Mouse (Mus musculus): ENCODE results near the gene Gpr179.
"Not testable (repeated sequence)": the region's sequence is repeated elsewhere in the genome, so short reads cannot be mapped to it uniquely, and the experiment has no call there.

Gpr179 gene

DNA sequence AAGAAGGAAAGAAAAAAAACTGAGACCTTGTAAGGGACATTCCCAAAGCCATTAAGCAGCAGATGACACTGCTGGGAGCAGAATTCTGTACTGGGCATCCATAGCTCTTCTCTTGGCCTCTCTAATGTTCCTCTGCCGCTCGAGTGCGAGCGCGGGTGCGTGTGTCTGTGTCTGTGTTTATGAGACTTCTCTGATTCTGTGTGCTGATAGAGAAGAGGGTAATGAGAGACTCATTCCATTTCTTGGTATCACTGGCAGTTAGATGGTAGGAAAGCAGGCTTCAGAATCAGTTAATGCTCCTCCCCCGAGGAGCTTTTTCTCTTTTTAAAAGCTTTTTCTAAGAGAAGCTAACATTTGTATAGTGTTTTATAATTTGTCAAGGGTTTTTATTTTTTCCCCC, 3.4 kb upstream of the Gpr179 start:
- no peak for DNase-seq (ENCODE audit: low spot score in 2 of 2)

DNA sequence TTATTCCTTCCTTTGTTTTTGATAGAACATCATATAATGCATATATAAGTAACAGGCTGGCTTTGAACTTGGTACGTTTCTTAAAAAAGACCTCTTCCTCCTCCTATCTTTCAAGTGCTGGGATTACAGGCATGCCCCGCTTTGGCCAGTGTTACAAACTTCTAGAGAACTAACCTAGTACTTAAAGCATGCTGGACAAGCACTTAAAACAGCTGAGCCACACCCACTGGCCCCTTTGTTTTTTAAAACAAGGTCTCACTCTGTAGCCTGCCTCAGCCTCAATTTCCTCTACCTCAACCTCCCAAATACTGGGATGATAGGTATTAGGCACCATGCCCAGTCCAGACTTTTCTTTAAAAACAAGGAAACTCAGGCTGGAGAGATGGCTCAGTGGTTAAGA, 2.8 kb upstream of the Gpr179 start:
- DNase-seq (ENCODE audit: low spot score in 2 of 2), result no peak

DNA sequence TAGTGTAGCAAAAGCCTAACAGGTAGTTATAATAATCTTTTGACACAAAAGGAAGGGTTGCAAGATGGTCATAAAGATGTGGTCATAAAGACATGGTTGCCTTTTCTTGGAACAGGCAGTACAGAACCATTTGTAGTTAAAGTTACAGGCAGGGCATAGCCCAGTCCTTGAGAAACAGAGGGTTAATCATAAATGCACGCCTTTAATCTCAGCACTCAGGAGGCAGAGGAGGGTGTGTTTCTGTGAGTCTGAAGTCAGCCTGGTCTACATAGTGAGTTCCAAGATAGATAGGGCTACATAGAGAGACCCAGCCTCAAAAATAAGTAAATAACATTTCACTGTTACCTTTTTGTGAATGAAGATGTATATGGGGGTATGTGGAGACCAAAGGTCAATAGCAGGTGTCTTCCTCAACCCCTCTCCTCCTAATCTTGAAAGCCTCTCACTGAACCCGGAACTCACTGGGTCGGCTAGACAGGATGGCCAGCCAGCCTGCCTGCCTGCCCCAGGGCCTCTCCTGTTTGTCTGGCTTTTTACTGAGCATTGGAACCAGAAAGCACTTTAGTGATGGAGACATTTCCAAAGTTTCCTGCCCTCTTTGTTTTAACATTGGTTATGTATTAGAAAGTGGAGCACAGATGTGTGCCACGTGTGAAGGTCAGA, 1.2 kb upstream of the Gpr179 start:
- no peak for DNase-seq (ENCODE audit: low spot score in 2 of 2)

DNA sequence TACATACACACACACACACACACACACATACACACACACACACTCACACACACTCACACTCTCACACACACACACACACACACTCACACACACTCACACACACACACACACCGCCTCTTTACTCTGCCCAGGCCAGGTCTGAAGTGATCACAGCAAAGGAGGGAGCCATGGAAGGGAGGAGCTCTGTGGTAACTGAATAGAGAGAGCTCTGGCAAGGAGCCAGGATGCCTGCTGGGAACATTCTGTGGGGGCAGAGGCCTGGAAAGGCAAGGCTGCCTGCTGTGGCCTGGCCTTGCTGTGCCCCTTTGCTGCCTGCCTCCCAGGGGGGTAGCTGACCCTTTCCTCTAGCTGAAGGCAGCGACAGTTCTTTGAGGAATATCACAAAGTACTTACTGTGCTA, 1.8 kb downstream of the Gpr179 start:
- peak in 1 of 2 experiments; percentile 22 for DNase-seq (ENCODE audit: low spot score in 2 of 2)

DNA sequence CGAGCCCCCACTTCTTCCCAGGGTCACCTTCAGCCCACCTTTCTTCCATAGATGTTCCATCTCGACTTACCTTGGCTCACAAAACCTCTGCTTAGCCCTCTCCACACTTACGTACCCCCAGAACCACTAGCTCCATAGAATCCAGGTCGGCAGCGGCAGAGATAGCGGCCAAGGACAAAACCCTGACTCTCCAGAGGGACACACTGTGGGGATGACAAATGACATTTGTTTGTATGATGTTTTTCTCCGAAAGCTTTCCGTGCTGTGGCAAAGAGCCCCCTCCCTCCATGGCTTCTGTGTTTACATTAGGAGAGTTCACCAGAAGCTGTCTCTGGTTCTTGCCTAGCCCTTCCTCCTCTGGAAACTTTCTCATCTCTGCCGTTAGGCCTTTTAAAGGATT, 4.6 kb downstream of the Gpr179 start:
- no peak for DNase-seq (ENCODE audit: low spot score in 2 of 2)

DNA sequence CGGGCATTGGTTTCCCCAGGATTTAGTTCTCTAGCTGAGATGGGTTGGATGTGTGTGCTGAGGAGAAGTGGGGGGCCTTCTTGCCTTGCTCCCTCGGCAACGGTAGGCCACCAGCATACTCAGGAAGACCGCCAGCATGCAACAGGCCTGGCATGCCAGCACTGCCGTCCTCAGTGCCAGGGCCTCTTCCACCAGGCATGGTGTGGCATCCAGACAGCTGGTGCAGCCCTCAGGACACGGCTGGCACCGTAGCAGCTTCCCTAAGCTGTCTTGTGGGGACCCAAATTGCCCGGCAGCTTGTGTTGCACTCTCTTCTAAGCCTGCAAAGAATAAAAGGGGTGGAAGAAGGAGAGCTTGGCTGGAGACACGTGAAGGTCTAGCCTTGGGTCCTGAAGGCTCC, 5.5 kb downstream of the Gpr179 start:
- no peak for DNase-seq (ENCODE audit: low spot score in 2 of 2)

DNA sequence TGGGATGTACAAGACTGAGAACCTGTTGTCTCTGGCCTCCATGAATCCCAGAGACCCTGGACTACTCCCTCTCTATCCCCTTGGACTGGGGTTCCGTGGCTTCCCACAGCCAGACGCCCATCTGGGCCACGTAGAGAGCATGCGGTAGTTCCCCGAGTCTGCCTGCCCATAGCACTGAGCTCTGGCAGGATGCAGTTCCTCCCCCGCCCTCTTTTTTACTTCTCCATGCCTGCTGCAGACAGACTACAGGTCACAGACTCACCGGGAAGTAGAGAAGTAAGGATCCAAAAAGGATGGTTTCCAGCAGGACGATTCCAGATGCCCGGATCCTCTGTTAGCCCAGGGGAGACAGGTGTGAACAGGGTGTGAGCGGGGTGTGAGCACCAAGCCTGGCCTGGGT, 6.4 kb downstream of the Gpr179 start:
- no peak for DNase-seq (ENCODE audit: low spot score in 2 of 2)

DNA sequence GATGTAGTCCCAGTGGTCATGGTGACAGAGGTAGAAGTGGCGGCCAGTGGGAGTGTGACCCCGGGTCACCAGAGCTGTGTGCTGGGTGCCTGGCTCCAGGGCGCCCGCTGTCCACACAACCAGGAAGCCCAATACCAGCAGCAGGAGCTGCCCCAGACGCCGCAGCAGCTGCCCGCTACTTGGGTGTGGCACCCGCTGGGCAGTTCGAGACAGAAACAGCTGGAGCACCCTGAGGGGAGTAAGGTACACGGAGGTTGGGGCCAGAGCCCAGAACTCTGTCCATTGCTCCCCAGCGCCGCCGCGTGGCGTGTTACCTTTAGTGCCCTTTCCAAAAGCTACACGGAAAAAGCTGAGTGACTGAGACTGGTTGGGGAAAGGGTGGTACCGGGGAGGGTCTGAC, 8.3 kb downstream of the Gpr179 start:
- peak in 1 of 2 experiments; percentile 29 for DNase-seq (ENCODE audit: low spot score in 2 of 2)

DNA sequence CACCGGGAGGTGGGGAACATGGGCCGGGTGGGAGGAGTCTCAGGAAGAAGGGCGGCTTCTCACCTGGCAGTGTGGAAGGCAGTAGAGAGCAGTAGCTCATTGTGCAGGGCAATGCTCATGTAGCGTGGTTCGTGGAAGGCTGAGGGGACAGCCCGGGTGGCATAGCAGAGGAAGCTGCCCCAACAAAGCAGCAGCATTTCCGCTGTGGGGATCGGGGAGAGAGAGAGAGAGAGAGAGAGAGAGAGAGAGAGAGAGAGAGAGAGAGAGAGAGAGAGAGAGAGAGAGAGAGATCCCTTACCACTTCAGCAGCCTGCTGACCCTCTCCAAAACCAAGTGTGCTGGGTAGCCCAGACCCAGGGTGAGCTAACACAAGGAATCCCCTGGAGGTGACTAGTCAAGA, 8.7 kb downstream of the Gpr179 start:
- DNase-seq (ENCODE audit: low spot score in 2 of 2), result no peak

DNA sequence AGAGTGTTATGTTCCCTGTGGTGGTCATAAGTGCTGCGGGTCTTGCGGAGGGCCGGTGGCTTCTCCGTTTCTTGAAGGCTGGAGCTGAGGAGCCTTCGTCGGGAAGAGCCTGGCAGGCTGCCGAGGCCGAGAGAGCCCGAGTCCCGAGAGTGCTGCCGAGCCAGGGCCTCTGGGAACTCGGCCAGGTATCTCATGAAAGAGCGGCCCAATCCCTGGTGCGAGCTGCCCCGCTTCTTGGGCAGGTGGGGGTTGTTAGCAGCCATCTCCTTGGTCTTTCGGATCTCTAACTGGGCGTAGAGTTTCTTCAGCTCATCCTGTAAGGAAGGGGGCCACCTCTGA, 12.9 kb downstream of the Gpr179 start:
- peak in 1 of 2 experiments; percentile 22 for DNase-seq (ENCODE audit: low spot score in 2 of 2)

DNA sequence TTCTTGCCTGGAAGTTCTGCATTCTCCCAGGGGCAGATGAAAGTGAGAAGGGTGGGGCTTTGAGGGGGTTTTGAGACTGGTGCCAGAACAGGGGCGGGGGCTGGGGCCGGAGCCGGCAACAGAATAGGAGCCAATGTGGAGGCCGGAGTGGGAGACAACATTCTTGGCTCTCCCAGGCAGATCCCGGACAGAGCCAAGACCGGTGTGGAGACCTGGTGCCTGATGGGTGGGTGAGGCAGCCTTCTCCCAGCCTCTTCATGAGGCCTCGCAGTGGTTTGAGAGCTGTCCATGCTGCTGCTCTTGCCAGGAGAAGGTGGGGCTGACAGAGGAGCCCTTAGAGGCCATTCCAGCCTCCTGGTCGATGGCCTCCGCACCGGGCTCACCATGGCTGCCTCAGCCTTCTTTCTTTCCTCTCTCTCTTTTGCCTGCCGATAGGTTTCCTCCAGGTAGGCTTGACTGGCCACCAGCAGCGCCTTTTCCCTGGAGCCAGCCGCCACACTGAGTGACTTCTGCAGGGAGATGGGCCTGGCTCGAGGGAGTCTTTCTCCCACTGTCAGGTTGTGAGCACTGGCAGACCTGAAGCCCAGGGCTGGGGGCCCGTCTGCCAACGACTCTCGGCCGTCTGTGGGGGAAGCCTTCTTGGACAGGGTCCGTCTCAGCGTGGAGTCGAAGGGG, 13.4 kb downstream of the Gpr179 start:
- DNase-seq (ENCODE audit: low spot score in 2 of 2), result peak in 1 of 2 experiments; percentile 16

DNA sequence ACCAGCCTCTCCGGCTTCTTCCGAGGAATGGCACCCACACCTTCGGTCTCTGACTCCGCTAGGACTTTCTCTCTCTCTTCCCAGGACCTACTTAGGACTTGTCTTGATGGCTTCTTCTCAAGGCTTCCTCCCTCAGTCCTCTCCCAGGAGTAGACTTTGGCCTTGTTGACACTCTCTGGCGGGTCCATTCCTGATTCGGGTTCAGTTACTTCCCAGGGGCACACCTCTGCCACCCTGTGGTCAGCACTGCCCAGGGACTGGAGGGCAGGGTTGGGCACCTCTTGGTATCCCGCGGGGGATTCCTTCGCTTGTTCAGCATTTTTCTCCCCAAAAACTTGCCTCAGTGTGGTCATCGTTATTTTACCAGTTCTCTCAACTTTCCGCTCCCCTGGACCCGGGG, 14.5 kb downstream of the Gpr179 start:
- no peak for DNase-seq (ENCODE audit: low spot score in 2 of 2)

DNA sequence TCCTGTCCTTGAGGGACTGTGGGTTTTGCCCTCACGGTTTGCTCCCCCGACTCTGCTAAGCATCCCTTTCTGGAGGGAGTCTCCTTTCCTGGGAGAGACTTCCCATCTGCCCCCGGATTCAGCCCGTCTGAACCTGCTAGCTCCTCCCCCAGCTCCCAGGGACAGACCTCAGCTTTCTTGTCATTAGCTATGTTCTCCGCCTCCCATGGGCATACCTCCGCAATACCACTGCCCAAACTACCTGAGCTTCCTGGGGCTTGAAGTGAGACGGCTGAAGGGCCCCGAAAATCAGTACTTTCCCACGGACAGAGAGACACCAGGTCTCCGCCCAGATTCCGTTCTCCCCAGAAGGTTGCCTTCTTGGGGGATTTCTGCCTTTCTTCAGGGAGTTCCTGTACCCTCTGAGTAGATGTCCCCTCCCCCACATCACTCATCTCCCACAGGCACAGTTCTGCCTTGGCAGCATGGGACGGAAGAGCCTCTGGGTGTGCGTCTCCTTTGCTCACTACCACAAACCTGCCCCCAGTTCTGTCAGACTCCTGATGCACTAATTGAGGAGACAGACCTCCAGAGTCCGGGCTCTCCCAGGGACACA, 15.0 kb downstream of the Gpr179 start:
- DNase-seq (ENCODE audit: low spot score in 2 of 2), result no peak

DNA sequence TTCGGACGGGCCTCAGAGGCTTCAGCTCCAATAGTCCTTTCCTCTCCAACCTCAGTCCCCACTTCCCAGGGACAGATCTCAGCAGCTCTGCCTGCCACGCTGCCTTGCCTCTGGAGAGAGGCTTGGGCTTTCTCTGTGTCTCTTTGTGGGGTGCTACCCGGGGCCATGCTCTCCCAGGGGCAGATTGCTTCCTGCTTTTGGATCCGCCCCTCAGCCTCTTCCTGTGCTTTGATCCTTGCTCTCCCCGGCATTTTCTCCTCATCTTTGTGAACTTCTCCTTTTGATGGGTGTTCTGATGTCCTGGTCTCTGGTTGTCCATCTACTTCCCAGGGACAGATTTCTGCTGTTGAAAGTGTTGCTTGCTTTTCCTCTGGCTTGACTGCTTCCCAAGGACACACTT, 15.6 kb downstream of the Gpr179 start:
- DNase-seq (ENCODE audit: low spot score in 2 of 2), result no peak

DNA sequence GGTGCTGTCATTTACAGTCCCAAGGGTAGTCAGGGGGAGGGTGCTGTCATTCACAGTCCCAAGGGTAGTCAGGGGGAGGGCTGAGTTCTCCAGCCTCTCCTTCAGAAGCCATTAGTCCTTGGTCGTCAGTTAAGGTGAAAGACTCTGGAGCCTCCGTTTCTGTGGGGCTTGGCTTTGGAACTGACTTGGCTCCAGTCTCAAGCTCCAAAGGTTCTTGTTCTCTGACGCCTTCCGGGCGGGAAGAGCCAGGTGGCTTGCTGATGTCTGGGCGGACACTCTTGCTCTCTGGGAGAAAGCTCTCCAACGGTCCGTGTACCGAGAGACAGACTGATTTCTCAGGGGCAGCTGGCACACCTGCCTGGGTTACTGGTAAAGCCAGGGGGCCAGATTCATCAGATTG, 17.5 kb downstream of the Gpr179 start:
- no peak for DNase-seq (ENCODE audit: low spot score in 2 of 2)

DNA sequence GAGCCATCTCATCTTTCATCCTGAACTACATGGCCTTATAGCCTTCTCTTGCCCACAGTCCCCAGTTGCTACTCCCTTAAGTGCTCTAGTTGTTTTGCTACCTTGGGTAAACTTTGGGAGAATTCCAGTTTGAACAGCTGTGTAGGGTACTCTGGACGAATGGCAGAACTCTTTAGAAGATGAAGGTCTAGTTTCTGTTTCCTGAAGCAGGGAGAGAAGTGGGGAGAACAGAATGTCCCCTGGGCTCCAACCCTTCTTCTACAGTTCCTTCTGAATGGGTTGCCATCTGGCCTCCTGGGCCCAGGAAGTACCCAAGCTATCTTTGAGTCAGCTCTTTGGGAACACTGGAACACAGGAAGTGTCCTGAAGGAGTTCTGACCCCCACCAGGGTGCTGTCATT, 18.0 kb downstream of the Gpr179 start:
- DNase-seq (ENCODE audit: low spot score in 2 of 2), result no peak

DNA sequence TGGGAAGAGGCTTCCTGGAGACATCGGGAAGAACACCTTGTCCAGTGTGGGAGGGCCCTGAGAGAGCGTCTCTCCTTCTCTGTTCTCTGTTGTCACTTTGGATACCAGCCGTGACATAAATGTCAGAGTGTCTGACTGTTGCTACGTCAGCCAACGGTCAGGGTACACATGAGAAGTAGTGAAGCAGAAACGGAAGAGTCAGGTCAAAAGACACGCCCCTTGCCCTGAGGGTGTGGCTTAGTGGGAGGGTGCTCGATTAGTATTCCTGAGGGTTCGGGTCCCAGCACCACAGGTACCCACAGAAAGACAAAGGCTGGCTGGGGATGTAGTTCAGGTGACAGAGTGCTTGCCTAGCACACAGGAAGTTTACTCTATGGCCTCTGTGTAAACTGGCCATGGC, 18.8 kb downstream of the Gpr179 start:
- DNase-seq (ENCODE audit: low spot score in 2 of 2), result no peak

DNA sequence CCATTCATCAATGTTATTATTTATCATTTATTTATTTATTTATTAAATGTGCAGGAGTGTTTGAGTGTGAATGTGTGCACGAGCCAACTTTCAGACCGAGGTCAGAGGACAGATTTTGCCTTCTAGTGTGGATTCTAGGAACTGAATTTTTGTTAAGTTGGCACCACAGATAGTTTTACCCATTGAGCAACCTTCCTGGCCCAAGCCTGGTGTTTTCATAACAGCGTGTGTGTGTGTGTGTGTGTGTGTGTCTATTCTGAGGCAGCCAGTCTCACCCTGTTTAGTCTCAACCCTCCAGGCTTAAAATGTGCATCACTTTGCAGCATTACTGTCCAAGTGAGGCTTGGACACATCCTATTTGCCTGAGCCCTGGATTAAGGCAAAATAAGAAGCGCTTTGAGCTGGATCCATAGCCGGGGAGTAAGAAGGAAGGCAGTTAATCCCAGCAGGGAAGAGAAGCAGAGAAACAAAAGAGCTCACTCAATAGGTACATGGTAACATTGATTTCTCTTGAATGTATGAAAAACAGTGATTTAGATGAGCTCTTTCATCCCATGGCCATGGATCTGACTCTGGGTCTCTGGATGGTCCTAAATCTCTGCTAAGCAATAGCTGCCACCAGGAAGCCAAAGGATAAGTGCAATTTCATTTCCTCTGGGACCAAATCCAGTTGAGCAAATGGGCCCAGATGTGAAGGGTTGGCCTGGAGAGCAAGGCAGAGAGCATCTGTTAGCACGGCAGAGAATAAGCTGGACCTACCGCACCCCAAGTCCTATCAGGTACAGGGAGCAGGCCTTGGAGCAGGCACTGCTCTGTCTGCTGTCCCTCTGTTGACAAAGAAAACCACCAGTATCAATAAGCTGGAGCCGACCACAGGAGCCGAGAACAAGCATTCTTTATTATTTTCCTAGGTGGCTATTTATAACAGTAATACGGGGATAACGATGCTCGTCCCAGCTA, 20.4 kb downstream of the Gpr179 start:
- DNase-seq (ENCODE audit: low spot score in 2 of 2), result no peak

DNA sequence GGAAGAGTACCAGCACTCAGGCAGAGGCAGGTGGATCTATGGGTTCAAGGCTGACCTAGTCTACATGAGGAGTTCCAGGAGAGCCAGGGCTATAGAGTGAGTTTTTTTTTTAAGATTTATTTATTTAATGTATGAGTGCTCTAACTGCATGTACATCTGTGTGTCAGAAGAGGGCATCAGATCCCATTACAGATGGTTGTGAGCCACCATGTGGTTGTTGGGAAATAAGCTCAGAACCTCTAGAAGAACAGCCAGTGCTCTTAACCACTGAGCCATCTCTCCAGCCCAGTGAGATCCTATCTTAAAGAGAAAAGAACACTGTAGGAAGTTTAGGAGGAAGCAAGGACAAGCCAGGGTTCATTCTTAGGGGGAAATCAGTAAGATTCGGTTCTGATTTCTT, 21.6 kb downstream of the Gpr179 start:
- no peak for DNase-seq (ENCODE audit: low spot score in 2 of 2)

DNA sequence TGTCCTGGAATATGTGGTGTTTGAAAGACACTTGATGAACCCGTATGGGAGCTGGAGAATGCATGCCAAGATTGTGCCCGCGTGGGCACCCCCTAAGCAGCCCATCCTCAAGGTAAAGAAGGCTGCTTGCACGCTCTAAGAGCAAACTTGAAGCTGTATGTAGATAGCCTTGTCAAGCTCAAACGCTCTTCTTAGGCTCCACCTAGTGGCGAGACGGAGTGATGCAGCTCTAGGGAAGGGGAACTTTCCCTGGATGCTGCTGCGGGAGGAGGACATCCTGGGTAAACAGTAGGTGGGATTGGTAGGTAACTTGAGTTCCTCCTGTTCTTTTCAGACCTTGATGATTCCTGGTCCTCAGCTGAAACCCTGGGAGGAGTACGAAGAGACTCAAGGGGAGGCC, 23.7 kb downstream of the Gpr179 start:
- DNase-seq (ENCODE audit: low spot score in 2 of 2), result peak in 1 of 2 experiments; percentile 53

DNA sequence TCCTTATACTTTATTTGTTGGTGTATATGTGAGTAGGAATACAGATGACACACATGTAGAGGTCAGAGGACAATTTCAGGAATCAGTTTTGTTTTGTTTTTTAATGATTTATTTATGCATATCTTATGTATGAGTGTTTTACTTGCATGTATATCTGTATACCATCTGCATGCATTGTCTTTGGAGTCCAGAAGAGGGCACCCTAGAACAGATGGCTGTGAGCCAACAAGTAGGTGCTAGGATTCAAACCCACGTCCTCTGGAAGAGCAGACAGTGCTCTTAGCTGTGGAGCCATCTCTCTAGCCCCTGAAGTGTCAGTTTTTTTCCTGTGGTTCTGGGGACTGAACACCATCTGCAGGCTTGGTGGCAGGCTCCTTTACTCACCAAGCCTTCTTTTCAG, 26.7 kb downstream of the Gpr179 start:
- DNase-seq (ENCODE audit: low spot score in 2 of 2), result no peak

DNA sequence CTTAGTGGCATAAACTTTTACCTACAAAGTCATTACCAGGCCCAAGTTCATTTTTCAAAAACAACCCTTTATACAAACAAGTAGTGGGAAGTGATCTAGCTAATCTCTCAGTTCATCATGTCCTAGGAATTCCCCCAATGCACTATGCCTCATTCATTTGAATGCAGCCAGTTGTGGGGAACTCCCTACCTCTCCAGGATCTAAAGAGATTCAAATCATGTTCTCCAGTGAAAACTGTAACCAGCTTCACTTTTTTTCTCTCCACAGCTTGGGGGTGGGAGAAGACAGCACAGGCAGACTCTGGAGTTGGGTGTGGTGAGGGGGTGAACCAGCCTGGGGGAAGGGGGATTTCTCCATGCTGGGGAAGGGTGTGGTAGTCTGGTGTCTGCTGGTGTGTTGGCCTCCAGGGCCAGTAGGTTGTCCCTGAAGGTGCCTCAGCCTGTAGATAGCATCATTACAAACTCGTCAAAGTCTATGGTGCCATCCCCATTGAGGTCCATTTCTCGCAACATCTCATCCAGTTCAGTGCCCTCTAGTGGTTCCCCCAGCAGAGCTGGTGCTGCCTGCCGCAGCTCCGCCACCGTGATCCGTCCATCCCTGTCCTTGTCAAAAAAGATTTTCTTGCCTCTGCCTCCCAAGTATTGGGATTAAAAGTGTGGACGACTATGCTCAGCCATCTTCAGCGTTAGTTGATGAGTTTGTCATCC, 29.8 kb downstream of the Gpr179 start:
- not testable (repeated sequence) for DNase-seq (ENCODE audit: low spot score in 2 of 2)
